Mouse (Mus musculus) heart, adult 2 months (tissue): ENCODE results near the gene Mt1. TPM values are rescaled to one million over a fixed set of nuclear protein-coding genes. Genes with fewer than 3 reads are reported as not detected.

Source experiments
- DNase-seq, 2 experiments: peaks; one replicate each; pipeline ENCODE4 v3.0.0; 2021
- H3K27ac ChIP-seq: fragments of 200-600 bp; 2 replicates; pipeline ENCODE4 v1.8.1; 2022
- H3K27me3 ChIP-seq: fragments of 200-500 bp; 2 replicates; pipeline ENCODE4 v1.6.1; 2012; ENCODE audit warnings: mild to moderate bottlenecking, low read length, inconsistent platforms, mixed read lengths; ENCODE audit not compliant: control insufficient read depth, insufficient read depth
- H3K36me3 ChIP-seq: fragments of 200-500 bp; 2 replicates; pipeline ENCODE4 v1.6.1; 2012; ENCODE audit warnings: low read length, inconsistent platforms; ENCODE audit not compliant: control insufficient read depth, insufficient read depth
- H3K4me1 ChIP-seq: fragments of 200-500 bp; 2 replicates; pipeline ENCODE4 v1.6.1; 2011; ENCODE audit warnings: low read length; ENCODE audit not compliant: control insufficient read depth, insufficient read depth
- H3K4me3 ChIP-seq: fragments of 200-600 bp; 2 replicates; pipeline ENCODE4 v1.8.1; 2022
- H3K79me2 ChIP-seq: fragments of 200-500 bp; replicated peaks from 2 replicates; pipeline ENCODE4 v1.6.1; 2012; ENCODE audit warnings: mild to moderate bottlenecking, inconsistent platforms, low read length, moderate library complexity, mixed read lengths; ENCODE audit not compliant: control insufficient read depth, insufficient read depth
- H3K9ac ChIP-seq: fragments of 200-500 bp; 2 replicates; pipeline ENCODE4 v1.6.1; 2012; ENCODE audit warnings: low read depth, mild to moderate bottlenecking, control low read depth, inconsistent platforms, low read length, mixed read lengths
- CTCF ChIP-seq: fragments of 200-600 bp; IDR thresholded peaks from 2 replicates; pipeline ENCODE4 v1.8.1; 2022; ENCODE audit warnings: antibody characterized with exemption, mild to moderate bottlenecking, moderate library complexity
- EP300 ChIP-seq: fragments of 200-500 bp; IDR thresholded peaks from 2 replicates; pipeline ENCODE4 v1.6.1; 2011; ENCODE audit warnings: low read depth, low read length, control low read depth; ENCODE audit not compliant: insufficient read depth
- POLR2A ChIP-seq: fragments of 200-500 bp; IDR thresholded peaks from 2 replicates; pipeline ENCODE4 v1.6.1; 2011; ENCODE audit warnings: mild to moderate bottlenecking, low read depth, low read length, control low read depth; ENCODE audit not compliant: insufficient read depth
- WGBS: fragments of 180-500 bp; shearing (Covaris S2); methylation state at CpG from one replicate; pipeline ENCODE4 v1.1.7; 2018; 5-methylcytosine and 5-hydroxymethylcytosine counted together
- intact Hi-C: fragments of 180-260 bp; cut with DNase I; formaldehyde crosslinking; loops from one replicate; pipeline ENCODE4 v1.15.1; 2025
- polyA plus RNA-seq: library from polyadenylated mRNA; depleted of rRNA; stranded (reverse); fragments of >200 nt; gene quantifications from 2 replicates; pipeline ENCODE4 v1.2.3, GENCODE M21; 2012
- total RNA-seq, 2 experiments: library from RNA; stranded (reverse); gene quantifications; 2 replicates each; pipeline ENCODE4 v1.2.3; 2021

The Mt1 gene
- total and polyA plus RNA-seq, 3 experiments, result 279 to 727 (median 438) TPM

DNA sequence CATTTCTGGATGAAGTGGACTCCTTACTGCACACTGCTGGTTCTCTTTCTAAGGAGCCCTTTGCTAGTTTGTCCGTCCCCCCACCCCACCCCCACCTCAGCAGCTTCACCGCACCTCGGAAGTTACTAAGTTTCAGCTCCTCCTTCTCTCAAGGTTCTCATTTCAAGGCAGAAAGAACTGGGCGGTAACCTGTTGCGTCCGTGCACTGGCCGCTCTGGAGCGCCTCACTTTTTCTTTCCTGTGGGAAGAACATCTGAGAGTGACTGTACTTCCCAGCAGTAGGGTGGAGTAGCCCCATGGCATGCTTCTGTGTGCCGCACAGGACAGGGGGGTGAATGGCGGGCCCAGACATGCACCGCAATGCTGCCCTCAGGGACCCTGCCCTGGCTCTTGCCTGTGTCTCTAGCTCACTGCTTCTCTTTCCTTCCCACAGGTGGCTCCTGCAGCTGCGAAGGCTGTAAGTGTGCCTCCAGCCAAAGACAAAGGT is 5.5 kb downstream of the Mt1 start:
- 60% methylated on average over 12 of the region's 12 CpGs for whole genome bisulfite sequencing
- peaks cover 3% of the 10 kb centered on the region for H3K4me1 ChIP-seq
- TF ChIP-seq CTCF, result no peak
- TF ChIP-seq EP300, result no peak
- TF ChIP-seq POLR2A, result no peak

DNA sequence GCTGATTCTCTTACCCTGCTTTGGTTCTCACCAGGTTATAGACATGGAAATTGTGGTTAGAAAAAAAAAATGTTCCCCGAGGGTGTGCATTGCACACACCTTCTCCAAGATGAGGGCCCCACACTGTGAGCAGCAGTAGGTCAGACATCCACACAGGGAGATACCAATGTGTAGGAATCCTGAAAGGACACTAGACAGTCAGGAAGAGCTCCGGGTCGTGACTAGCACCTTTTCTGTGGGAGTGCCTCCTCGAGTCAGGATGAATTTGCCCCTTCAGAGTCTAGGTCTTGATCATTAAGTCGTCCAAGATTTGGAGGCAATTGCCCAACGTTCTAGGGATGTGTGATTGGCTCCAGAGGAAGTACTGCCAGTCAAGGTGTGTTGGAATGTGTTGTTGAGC is 6.9 kb downstream of the Mt1 start:
- Histone ChIP-seq H3K27ac (no peak overlapping the region), H3K79me2 (no peaks in the 10 kb centered on the region), H3K4me1 (peaks cover 6% of the 10 kb centered on the region), H3K27me3 (no peaks in the 10 kb centered on the region), H3K4me3 (no peak overlapping the region), H3K9ac (no peak overlapping the region), H3K36me3 (no peaks in the 10 kb centered on the region)
- TF ChIP-seq CTCF (no peak), POLR2A (no peak), EP300 (no peak)
- intact Hi-C loops, result loop anchor here (2.0 kb wide), 1 partner anchor 19 kb away; no protein-coding TSS in a partner anchor
- WGBS, result 70% methylated on average over 6 of the region's 6 CpGs
- DNase-seq, result no peak

More for the DNA sequence above, 5.5 kb downstream of the Mt1 start:
- no peaks in the 10 kb centered on the region; the same call in 1 of the 2 replicates for H3K36me3 ChIP-seq
- H3K27me3 ChIP-seq, result no peaks in the 10 kb centered on the region
- no peak overlapping the region for H3K9ac ChIP-seq
- no peaks in the 10 kb centered on the region for H3K79me2 ChIP-seq
- no peak overlapping the region for H3K4me3 ChIP-seq
- no peak overlapping the region for H3K27ac ChIP-seq
- DNase-seq, result no peak
- intact Hi-C loops, result no loop called here

DNA sequence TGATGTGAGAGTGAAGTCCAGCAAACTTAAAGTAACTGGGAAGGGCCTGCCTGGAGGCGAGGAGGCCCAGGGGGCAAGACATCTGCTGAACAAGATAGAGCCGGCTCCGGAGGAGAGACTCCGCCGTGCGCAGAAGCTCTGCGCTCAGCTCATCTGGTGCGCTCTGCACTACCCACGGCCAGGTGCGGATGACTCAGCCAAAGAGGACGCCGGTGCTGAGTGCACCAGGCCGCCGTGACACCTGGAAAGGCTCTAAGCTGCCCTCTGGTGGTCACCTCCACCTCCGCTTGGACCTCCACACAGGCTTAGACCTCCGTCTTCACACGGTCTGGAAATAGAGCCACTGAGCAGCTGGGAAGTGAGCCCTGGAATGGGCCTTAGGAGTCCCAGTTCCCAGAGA is 7.7 kb downstream of the Mt1 start:
- DNase-seq, result peak; percentile 76 to 79
- no peak overlapping the region for H3K4me3 ChIP-seq
- H3K36me3 ChIP-seq, result no peaks in the 10 kb centered on the region
- no peaks in the 10 kb centered on the region for H3K79me2 ChIP-seq
- 14% methylated on average over 17 of the region's 17 CpGs for WGBS
- H3K27me3 ChIP-seq, result no peaks in the 10 kb centered on the region
- H3K9ac ChIP-seq, result no peak overlapping the region
- intact Hi-C loops, result loop anchor here (2.0 kb wide), 1 partner anchor 20 kb away; no protein-coding TSS in a partner anchor
- H3K4me1 ChIP-seq, result peaks cover 6% of the 10 kb centered on the region
- TF ChIP-seq CTCF (peak; percentile 84), POLR2A (0 out of 2 replicates have a peak, but pooled peaks have one; percentile 18), EP300 (0 out of 2 replicates have a peak, but pooled peaks have one; percentile 6)
- H3K27ac ChIP-seq, result no peak overlapping the region; the same call in 1 of the 2 replicates

DNA sequence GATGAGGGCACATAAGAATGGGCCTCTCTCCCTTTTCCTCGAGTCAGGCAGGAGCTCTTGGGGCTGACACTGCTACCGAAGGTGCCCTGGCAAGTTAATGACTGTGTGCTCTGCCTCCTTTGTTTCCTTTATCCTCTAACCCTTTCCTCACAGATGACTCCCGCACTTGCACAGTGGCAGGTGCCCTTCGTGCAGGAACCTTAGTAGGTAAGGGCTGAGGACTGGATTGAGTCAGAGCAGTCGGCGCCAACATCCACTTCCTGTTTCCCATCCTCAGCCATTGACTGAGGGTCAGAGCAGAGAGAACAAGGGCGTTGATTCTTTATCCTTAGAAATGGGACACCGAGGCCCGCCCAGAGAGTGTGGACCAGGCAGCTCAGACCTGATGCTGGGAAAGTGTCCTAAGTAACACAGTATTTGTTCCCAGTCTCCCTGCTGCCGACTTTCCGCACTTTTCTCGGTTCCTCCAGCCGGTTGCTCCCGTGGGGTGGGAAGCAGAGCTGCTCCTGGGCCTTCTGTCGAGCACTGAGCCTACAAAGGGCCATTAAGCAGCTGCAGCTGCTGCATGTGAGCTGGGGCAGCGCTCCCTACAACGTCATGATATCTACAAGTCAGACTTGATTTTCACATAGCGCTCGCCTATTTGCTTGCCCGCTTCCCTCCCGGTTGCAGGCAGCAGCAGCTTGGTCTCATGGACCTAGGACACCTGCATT is 8.6 kb downstream of the Mt1 start:
- 54% methylated on average over 21 of the region's 21 CpGs for WGBS
- peaks cover 6% of the 10 kb centered on the region for H3K4me1 ChIP-seq
- H3K36me3 ChIP-seq, result no peaks in the 10 kb centered on the region
- no peak overlapping the region for H3K4me3 ChIP-seq
- H3K27me3 ChIP-seq, result no peaks in the 10 kb centered on the region
- no peak overlapping the region; the same call in 1 of the 2 replicates for H3K27ac ChIP-seq
- H3K79me2 ChIP-seq, result no peaks in the 10 kb centered on the region
- intact Hi-C loops, result loop anchor here (2.0 kb wide), 1 partner anchor 21 kb away; no protein-coding TSS in a partner anchor
- no peak for DNase-seq
- H3K9ac ChIP-seq, result no peak overlapping the region
- TF ChIP-seq EP300 (no peak), CTCF (no peak), POLR2A (no peak)

DNA sequence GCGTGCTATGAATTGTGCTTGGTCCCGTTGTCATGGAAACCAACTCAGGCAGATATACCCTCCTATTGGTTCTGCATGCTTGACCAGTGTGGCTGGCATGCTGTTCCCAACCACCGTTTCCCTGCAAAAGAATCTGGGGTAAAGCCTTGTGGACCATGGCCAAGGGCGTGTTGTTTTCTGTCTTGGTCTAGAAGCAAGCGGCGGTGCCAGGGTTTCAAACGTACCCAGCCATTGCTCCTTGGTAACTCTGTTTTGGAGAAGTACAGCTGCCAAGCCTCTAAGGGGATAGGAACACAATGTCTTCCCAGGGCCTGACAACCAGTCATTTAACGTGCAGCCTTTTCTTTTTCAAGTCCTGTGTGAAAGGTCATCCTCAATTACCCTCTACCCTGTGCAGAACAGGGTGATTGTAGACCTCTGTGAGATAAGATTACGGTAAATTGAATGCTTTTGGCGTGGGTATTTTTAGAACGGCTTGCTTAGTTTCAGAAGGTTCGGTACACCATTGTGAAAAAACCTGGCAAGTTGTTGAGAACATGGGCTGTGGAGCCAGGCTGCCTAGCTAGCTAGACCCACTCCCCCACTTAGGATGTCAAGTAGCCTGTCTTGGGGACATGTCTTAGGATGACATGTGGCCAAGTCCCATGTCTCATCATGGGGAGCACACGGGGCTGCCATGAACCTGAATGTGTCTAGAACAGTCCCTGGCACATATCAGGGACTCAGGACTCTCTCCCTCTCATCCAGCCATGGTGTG is 10.6 kb downstream of the Mt1 start:
- Histone ChIP-seq H3K4me3 (no peak overlapping the region), H3K27ac (peak overlapping the region; percentile 30), H3K36me3 (no peaks in the 10 kb centered on the region), H3K27me3 (no peaks in the 10 kb centered on the region), H3K9ac (no peak overlapping the region), H3K79me2 (no peaks in the 10 kb centered on the region), H3K4me1 (peaks cover 6% of the 10 kb centered on the region)
- intact Hi-C loops, result loop anchor here (10.0 kb wide), 1 partner anchor 595 kb away; no protein-coding TSS in a partner anchor
- WGBS, result 49% methylated on average over 13 of the region's 13 CpGs
- peak; percentile 45 to 67 for DNase-seq
- TF ChIP-seq CTCF (no peak), EP300 (0 out of 2 replicates have a peak, but pooled peaks have one; percentile 48), POLR2A (no peak)
